Mouse (Mus musculus): ENCODE results near the gene Mettl7b. TPM values are rescaled to one million over a fixed set of nuclear protein-coding genes. Genes with fewer than 3 reads are reported as not detected.
A peak's percentile ranks its signal among the peaks of the same experiment; 100 is the strongest.
"Not testable (repeated sequence)": the region's sequence is repeated elsewhere in the genome, so short reads cannot be mapped to it uniquely, and the experiment has no call there.

The Mettl7b gene
- 3.4 and 5.5 TPM in 2 replicates for polyA plus RNA-seq (2015; fragmentation: Nextera tagmentation; extraction: Ambion mirVana)

DNA sequence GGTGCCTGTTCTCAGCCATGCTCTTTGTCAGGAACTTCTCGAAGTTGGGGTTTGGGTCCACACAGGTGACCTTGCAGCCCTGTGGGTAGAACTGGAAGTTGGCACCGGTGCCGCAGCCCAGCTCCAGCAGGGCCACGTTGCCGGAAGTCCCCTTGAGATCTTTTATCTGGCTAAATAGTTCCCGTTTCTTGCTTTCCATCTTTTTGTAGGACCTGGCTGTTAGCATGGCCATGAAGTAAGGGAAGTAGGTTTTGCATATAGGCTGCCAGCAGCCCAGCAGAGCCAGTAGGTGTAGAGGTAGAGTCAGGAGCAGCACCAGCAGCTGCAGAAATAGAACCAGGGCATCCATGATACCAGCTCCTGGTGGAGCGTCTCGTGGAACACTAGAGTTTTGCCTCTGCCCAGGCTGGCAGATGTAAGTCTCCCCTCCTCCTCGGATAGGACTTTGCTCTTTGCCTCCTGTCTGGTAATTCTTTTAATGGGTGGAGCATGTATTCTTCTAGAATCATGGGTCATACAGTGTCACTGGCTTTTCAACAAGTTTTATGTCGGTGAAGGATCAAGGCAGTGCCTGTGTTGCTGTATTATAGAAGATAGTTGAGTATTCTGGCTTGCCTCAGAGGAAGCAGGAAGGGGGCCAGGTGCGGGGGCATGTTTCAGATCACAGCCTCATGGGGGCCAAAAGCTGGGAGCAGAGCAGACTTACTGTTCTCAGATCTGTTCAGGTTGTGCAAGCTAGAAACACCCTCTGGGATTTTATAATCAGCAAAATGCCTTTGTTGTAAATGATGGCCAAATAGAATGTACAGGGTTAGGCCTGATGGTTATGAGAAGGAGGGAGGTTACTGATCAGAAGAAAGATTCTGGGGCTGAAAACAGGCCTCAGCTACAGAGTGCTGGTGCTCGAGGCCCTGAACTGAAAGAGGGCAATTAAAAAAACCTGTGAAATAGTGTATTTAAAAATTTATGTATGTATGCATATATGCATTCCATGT, at the start of gene Mettl7b:
Gene Mettl7b (minus strand): TSS at position 399 of the 995 bp plus-strand sequence.
- peak; percentile 82 for DNase-seq (ENCODE audit: low spot score)

DNA sequence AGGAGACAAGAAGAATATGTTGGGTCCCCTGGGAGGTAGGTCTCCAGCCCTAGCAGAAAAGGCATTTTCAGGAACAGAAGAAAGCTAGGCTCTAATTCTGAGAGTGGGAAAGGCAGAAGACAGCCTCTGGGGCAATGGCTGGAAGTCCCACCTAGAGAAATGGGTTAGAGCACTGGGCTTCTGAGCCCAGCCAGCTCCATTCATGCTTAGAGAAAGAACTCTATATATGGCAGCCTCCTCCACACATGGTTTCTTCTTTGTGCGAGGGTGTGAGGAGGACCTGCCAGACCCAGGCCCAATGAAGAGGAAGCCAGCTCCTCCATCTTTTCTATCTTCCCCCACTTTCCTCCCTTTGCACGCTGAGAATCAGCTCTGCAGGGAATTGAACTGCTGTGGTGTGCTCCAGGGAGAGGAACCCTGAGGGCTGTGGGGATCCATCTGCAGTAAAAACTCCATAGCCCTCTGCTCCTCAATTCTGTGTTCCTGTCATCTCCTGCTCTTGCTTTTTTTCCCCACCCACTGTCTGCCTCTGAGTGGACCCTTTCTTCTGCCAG, 49.6 kb upstream of the Mettl7b start, which contains the start of gene Olfr763:
Gene Olfr763 (plus strand): TSS at position 504 of the 554 bp plus-strand sequence.
- DNase-seq (ENCODE audit: low spot score), result no peak

DNA sequence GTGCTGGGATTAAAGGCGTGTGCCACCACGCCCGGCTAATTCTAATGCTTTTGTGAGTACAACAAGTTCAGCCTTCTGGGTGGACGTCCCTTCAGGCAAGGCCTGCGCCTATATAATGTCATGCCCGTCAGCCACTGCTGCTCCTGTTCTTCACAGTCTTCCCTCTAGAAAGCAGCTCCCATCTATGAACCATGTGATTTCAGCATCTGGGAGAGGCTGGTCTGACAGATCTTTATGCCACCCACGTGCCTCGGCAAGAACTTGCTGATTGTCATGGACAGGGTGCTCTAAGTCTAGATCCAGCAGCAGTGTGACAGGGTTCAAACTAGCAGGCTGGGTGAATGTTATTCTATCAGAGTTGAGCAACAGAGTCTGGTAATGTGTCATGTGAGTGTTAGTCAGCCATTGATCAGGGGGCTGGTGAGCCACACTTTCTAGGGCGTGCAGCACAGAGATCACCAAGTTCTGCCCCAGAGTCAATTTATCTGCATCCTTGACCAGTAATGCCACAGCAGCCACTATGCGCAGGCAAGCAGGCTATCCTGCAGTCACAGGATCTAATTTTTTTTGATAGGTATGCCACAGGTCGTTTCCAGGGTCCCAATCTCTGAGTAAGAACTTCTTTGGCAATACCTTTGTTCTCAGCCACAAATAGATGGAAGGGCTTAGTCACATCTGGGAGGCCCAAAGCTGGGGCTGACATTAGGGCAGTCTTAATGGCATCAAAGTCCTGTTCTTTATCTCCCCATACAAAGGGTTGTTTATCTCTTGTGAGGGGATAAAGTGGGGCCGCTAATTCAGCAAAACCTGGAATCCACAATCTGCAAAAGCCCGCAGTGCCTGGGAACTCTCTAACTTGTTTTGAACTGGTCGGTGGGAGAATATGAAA, 43.5 kb upstream of the Mettl7b start:
- no peak for DNase-seq (ENCODE audit: low spot score)

DNA sequence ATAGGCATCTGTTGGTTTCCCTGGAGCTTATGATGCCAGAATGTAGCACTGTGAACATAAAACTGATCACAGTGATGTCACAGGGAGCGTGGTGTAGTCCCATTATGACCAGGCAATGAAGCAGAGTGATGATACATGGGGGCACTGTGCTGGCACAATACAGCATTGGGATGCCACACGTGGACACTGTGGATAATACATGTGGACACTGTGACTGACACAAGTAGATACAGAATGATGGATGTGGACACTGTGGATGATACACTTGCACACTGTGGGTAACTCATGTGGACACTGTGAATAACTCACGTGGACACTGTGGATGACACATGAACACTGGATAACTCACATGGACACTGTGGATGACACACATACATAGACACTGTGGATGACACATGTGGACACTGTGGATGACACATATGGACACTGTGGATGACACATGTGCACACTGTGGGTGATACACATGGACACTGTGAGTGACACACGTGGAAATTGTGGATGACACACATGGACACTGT, 35.8 kb upstream of the Mettl7b start:
- no peak for DNase-seq (ENCODE audit: low spot score)

DNA sequence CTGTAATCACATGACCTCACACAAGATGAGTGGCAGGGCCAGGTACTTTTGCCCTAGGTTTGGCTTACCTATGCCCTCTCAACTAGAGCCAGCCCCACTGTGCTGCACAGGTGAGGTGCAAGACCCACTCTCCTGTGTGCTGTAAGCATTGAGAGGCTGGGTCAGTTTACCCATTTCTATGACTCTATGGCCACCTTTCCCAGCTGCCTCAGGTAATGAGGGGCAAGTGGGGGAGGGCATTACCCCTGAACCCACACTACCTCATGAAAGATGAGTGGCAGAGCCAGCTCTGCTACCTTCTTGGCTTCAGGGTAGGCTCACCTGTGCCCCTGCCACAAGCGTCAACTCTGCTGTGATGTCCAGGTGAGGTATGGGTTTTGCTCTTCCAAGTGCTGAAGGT, 35.0 kb upstream of the Mettl7b start:
- DNase-seq (ENCODE audit: low spot score), result no peak

DNA sequence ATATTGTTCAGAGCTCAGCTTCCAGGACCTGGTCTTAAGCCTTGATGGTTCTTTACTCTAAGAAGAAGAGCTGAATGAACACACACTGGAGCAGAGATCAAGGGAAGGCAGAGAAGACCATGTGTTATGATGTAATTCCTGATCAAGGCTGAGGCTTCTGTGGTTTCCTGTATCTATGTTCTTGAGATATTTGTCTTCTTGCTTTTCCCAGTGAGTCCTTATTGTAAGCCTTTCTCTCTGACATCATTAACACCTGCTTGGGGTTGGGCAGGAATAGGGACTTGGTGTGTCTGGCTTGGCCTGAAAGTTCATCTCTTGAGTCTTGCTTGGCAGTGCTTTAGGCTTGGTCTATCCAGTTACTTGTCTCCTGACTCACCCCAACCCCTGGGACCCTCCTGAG, 30.2 kb upstream of the Mettl7b start:
- DNase-seq (ENCODE audit: low spot score), result peak; percentile 76

DNA sequence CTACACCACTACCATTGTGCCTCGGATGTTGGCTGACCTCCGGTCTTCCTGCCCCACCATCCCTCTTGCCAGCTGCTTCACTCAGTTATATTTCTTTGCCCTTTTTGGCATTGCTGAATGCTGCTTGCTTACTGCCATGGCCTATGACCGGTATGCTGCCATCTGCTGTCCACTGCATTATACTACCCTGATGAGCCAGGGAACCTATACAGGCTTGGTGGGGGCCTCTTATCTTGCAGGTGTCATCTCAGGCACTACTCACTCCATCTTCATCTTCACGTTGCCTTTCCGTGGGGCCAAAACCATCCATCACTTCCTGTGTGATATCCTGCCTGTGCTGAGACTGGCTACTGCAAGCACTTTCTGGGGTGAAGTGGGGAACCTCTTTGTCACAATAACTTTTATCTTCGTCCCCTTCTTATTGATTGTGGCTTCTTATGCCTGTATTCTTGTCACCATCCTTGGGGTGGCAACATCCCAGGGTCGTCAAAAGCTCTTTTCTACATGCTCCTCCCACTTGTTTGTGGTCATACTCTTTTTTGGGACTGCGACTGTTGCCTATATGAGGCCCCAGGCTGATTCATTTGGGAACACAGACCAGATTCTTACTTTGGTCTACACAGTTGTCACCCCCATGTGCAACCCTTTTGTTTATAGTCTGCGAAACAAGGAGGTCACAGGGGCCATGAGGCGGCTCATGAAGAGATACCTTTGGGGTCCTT, 29.5 kb upstream of the Mettl7b start:
- not testable (repeated sequence) for DNase-seq (ENCODE audit: low spot score)

DNA sequence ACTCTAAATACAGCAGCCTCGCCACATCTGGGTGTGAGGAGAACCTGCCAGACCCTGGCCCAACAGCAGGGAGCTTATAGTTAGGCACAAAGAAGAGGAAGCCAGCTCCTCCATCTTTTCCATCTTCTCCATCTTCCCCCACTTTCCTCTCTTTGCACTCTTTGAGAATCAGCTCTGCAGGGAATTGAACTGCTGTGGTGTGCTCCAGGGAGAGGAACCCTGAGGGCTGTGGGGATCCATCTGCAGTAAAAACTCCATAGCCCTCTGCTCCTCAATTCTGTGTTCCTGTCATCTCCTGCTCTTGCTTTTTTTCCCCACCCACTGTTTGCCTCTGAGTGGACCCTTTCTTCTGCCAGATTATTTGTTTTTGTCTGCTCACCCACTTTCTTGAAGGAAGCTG, 28.3 kb upstream of the Mettl7b start, which contains the start of gene Olfr9:
Gene Olfr9 (plus strand): TSS at position 301 of the 400 bp plus-strand sequence.
- DNase-seq (ENCODE audit: low spot score), result not testable (repeated sequence)

DNA sequence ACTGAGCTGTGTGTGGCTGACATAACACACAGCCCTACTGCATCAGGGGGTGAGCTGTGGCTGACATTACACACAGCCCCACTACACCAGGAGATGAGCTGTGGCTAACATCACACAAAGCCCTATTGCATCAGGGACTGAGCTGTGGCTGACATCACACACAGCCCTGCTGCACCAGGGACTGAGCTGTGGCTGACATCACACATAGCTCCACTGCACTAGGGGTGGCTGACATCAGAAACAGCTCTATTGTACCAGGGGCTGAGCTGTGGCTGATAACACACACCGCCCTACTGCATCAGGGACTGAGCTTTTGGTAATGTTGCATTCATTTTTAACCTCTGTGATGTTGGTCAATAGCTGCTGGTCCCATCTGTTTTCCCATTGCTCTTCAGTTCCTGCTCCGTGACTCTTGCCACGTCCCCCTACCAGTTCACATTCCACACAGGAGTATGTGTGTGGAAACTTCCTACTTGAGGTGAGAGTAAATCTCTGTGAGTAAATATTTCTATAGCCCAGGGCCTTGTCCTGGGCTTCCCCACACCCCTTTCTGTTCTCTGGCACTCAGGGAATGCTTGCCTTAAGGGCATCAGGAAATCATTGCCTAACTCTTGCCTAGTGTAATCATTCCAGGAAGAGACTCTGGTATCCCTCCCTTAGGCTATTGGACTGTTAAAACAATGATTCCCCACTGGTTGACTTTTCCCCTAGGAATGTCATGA, 20.0 kb upstream of the Mettl7b start:
- no peak for DNase-seq (ENCODE audit: low spot score)

DNA sequence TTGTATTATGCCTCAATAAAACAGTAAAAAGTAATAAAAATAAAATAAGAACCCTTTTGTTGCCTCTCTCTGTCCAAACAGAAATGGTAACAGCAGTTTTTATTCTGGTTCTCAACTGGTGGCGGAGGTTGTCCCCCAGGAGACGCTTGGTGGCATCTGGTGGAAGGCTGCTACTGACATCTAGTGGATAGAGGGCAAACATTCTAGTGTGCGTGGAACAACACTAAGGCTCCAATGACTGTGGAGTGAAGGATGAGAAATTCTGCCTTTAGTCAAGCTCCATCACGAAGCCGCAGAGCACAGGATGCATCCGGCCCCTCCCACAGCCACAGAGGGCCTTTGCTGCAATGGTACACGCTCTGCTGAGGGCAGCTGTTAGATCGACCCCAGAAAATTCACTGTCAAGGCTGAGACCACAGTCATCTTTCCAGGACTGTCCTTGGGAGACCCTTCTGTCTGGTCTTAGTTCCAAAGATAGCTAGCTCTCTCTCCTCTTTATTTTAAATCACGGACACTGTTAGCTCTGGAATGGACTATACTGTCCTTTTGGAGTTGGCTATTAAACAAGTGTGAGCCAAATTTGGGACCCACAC, 16.8 kb upstream of the Mettl7b start:
- DNase-seq (ENCODE audit: low spot score), result peak; percentile 82

DNA sequence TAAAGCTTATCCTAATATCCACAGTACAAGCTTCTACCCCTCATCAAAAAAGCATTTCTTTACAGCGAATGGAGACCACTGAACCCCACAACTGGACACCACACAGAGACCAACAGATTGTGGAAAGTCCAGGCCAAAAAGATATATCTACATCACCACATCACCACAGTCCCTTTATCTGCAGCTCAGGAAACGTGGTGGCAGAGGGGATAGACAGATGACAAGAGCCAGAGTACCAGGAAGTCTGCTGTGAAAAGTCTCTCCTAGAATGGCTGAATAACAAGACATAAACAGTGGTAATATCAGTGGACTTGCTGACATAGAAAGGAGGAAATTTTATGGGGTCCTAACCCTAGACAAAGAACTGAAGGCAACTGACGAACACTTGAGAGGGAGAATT, 15.6 kb upstream of the Mettl7b start:
- DNase-seq (ENCODE audit: low spot score), result no peak

DNA sequence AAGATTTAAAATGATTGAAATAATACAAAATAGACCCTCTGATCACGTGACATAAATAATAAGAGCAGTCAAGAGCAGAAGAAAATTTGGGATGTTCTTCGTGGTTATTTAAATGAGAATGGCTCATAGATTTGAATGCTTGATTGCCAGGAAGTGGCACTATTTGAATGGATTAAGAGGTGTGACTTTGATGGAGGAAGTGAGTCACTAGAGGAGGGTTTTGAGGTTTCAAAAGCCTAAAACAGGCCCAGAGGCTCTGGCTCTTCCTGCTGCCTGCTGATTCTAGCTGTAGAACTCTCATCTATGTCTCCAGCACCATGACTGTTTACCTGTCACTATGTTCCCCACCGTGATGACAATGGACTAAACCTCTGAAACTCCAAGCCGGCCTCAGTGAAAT, 12.1 kb upstream of the Mettl7b start:
- no peak for DNase-seq (ENCODE audit: low spot score)

DNA sequence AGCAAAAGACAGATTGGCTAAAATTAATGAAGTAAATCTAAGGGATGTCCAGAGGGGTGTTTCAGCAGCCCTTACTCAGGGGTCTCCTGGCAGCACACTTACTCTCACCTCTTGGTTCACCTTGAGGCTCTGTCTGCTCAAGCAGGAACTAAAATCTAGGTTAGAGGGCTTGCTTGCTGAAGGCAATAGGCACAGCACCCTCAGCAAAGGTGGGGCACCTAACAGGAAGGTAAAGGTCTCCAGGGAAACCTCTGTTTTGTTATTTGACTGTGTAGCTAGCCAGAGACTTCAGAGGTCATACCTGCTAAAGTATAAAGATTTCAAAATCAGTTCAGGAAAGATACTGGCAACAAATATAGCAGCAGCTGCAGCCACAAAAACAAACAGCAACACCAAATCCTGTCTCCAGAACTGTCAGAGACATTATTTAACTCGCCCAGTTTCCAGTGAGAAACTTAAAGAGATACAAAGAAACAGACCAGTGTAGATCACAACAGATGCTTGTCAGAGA, 10.0 kb upstream of the Mettl7b start:
- no peak for DNase-seq (ENCODE audit: low spot score)

DNA sequence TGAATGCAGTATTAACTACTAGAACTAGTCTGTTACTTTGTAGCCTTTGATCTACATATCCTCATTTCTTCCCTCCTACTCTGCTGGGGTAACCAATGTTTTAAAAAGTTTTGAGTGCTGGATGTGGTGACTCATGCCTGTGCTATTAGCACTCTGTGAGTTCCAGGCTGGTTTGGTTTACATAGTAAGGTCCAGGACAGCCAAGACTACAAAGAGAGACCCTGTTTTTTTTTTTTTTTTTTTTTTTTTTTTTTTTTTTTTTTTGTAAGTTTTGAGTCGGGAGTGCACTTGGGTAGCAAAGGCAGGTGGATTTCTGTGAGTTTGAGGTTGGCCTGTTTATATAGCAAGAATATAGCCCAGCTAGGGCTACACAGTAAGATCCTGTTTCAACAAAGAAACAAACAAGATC, 7.6 kb upstream of the Mettl7b start:
- no peak for DNase-seq (ENCODE audit: low spot score)

DNA sequence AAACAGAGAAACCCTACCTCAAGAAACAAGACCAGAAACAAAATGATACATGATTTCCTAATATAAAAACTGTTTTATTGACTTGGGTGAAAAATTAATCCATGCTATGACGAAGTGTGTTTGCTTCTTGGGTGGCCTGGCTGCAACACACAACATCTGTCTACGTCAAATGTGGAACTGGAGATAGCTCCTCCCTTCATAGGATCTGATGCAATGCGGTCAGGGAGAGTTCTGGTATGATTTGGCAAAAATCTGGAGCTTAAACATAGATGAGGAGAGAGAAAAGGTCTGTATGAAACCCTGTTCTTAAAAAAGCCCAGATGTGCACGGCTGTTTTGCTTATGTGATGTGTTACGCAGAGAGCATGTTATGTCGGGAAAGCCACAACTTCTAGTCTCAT, 5.1 kb upstream of the Mettl7b start:
- DNase-seq (ENCODE audit: low spot score), result no peak

DNA sequence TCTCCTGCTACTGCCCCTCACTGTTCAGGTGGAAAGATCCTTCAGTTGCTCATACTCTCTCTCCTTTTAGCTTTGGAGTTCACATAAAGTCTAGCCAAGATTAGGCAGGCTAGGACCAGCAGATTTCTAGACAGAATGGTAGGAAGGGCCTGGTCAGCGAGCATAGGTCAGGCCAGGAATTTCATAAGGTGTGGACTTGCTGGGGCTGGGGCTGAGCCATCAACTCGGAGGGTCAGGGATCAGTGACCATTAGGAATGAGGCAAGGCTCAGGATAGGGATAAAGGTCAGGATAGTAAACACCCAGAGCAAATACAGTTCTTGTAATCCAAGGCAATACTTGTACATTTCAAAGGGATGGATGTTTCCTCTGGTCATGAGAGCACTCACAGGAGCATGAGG, 4.2 kb upstream of the Mettl7b start:
- no peak for DNase-seq (ENCODE audit: low spot score)

DNA sequence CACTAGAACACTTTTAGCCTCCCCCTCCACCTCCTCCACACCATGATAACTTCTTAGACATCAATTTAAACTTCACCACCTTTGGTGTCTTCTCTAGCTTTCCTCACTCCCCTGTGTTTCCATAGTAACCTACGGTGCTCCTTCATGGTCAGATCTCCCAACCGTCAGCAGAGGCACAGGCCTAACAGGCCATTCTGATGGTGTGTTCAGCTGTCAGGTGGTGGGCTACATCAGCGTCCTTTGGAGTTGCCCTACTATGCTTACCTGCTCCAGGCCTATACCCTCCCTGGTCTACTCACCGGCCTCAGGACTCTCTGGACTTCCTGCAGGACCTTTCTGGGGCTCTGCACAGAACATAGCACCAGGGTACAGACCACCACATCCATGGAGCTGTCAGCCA, 646 bp downstream of the Mettl7b start:
- no peak for DNase-seq (ENCODE audit: low spot score)

DNA sequence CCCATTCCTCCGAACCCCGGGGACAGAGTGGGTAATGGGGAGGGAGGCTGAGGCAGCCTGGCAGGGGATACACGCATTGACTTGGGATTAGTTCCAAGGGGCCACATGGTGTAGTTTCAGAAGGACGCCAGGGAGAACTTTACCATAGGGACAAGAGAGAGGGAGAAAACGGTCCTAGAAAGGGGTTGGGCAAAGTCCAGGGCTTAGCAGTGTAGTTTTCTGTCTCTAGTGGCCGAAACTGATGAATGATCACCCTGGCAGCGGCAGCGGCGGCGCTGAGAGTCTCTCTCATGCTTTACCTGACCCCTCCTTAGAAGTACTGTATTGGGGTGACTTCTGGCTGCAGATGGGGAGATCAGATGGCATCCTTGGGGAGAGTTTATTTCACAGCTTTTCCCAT, 2.4 kb downstream of the Mettl7b start:
- no peak for DNase-seq (ENCODE audit: low spot score)

DNA sequence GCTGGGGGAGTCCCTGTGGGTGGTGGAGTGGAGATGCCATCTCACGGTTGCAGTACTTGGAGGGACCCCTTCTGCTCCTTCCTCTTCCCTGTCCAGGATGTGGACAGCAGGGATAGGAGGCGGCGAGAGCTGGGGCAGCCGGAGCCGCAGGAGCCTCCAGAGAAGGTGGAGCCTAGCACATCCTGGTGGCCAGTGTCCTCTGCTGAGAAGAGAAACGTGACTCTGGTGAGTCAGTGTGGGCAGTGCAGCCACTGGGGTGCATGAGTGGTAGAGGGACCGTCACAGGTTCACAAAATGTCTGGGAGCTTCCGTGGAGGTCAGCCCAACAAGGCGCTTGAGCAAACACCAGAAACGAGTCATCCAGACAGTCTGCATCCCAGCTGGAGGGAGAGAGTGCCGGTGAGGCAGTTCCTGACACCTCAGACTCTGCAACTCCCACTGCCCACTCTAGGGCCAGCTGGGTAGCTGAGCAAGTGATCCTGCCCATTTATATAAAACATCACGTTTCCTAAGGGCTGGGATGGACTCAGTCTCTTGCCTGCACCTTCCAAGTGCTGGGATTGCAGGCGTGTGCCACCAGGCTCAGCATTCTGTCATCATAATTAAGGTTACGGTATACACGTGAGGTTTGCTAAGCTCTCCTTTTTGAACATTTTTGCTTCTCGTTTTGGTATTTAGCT, 10.4 kb downstream of the Mettl7b start:
- no peak for DNase-seq (ENCODE audit: low spot score)

Measured in thymus, postnatal 0 days (tissue).